Mouse (Mus musculus) right cerebral cortex, postnatal 10 days (tissue): ENCODE results near the gene Gm28308.

Experiments used
- DNase-seq, 2 experiments: peaks; one replicate each; pipeline ENCODE4 v3.0.0; 2021; ENCODE audit warnings: low spot score in 2 of 2

Gm28308 gene

GRCm38 (mm10) chr6:52220003-52220864 lies 7.1 kb upstream of the Gm28308 start:
- DNase-seq: no peak

- DNase-seq: no peak
Measured at GRCm38 (mm10) chr6:52219234-52219942, 6.2 kb upstream of the Gm28308 start.

GRCm38 (mm10) chr6:52218643-52219215 lies 5.6 kb upstream of the Gm28308 start:
- no peak for DNase-seq

DNA sequence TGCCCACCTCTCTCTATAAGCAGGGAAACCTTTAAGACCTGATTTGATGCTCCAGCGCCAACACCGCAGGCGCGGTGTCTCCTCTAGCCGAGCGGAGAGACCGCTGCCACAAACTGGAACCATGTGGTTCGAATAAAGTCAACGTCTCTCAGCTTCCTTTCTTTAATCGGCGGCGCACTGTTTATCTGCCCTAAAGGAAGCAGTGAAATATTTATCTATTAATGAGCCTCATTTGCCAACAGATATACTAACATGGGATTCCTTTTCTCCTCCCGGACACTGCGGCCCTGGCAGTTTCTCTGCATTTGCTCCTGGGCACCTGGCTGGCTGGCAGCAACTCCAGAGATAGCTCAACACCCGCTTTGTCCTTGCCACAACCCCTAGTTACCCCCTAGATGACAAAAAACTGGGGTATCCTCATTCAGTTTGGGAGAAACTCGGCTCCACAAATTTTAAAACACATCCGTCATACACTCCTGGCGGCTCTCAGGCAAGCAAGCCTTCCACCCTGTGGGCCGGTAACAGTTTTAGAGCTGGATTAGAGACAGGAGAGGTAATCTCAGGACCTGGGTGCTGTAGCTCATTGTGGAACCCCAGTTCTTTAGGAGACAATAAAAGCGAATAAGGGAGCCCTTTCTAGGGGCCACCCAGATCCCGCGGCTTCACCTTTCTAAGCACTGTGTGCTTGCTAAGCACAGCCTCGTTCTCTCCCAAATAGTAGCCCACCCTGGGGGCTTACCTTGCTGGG lies 4.9 kb upstream of the Gm28308 start:
- DNase-seq: no peak

DNA sequence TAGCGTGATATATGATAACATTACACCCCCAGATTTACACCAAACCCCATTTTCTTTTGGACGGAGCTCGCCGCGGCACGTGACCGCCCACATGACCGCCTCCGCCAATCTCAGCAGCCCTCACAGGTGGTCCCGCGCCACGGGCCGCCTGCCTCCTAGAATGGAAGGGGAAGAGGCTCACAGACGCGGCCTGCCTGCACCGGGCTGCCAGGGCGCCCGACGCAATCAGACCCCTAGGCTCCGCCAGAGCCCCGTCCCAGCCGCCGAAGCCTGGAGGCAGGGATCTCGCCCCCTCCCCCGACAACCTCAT lies 4.3 kb upstream of the Gm28308 start:
- no peak for DNase-seq

DNA sequence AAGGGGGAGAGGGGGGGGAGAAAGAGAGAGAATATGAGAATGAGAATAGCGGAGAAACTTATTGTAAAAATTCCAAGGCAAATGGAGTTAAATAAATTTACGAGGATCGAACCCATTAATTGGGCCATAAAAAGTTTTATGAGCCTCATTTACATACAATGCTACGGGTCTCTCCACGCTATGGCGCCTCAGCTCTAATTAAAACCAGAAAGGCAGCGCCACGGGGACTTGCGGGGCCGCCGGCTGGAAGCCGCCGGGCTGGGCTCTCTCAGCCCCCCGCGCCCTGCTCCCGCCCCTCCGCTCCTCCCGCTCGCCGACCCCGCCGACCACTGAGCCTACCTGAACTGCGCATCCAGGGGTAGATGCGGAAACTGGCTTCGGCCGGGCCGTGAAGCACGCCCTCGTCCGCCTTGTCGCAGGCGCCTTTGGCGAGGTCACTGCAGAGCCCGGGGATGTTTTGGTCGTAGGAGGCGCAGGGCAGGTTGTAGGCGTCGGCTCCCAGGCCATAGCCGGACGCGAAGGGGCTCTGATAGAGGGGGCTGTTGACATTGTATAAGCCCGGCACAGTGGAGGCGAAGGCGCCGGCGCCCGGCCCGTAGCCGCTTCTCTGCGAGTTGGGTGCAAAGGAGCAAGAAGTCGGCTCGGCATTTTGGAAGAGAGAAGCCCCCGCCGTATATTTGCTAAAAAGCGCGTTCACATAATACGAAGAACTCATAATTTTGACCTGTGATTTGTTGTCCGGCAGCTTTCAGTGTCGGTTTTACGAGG lies 3.7 kb upstream of the Gm28308 start:
- no peak for DNase-seq

GRCm38 (mm10) chr6:52215771-52216535 lies 2.8 kb upstream of the Gm28308 start:
- DNase-seq: no peak

GRCm38 (mm10) chr6:52215070-52215469 lies 1.9 kb upstream of the Gm28308 start:
- no peak for DNase-seq

- no peak for DNase-seq
Measured at GRCm38 (mm10) chr6:52214271-52214670, 1.1 kb upstream of the Gm28308 start.

GRCm38 (mm10) chr6:52212556-52213118 lies 502 bp downstream of the Gm28308 start:
- DNase-seq: no peak

GRCm38 (mm10) chr6:52211961-52212360 lies 1.2 kb downstream of the Gm28308 start:
- no peak for DNase-seq

GRCm38 (mm10) chr6:52211170-52211935 lies 1.8 kb downstream of the Gm28308 start:
- DNase-seq: peak in 1 of 2 experiments; percentile 67

- no peak for DNase-seq
Measured at GRCm38 (mm10) chr6:52209685-52210046, 3.5 kb downstream of the Gm28308 start.

DNA sequence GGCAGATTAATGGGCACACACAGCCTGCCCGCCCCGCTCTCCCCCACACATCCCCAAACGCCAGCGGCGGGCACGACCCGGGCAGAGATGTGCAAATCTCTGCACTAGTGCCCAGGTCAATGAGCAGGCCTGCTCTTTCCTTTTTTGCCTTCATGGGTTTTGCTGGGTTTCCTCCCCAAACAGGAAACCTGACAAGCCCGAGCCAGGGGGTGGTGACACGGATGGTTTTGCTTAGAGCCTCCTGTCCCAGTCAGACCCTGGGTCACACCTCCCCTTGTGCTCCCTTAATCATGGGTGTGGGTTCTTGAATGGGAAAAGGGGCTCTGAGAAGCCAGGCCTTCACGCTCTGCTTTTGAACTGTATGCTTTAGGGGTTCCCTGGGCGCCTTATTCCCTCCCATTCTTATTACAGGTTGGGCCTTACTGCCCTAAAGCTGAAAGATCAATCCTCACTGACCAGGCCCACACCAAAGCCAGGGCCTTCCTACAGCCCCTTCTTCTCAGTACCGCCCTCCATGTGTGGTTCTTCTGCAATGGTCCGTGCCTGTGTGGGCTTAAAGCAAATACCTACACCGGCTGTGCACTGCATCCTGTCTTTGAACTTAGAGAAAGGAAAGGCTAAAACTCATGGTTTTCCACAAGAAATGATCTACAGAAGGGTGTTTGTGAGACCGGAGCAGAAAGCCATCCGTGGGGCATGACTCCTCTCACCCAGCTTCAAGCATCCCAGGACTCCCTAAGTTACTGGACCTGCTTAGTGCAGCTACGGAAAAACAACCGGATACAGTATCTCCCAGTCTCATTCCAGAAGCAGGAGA lies 4.1 kb downstream of the Gm28308 start:
- no peak for DNase-seq

DNA sequence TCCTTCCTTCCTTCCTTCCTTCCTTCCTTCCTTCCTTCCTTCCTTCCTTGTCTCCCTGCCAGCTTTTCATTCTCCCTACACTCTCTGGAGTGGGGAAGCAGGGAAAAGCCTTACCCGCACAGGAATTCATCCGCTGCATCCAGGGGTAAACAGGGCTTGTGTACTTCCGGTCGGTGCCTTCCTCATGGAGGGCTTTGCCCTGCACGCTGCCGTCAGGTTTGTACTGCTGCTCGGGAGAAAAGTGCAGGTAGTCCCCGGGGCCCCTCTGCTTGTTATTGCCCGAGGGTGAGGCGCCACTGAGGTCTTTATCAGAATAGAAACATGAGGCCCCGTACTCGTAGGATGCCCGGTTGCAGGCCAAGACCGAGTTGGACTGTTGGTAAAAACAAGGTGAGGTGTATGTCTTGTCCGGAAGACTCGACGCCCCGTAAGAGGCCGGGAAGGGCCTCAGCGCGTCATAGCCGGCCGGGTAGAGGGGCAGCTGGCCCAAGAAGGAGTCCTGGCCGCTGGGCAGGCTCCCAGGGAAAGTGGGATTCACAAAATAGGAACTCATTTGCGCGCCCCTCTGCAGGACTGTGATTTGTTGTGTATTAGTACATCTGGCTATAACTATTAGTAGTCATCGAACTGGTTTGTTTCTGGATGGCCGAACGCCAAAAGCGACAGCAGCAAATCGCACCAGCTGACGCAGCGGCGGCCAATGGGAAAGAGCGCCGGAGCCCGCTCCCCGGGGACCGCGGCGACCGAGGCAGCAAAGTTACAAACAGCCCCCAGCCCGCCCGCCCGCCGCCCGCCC lies 4.9 kb downstream of the Gm28308 start, which contains the start of gene Hoxa6:
TSS of gene Hoxa6 (minus strand) at position 651 of the 796 bp plus-strand sequence.
- DNase-seq: no peak

GRCm38 (mm10) chr6:52207684-52207976 lies 5.5 kb downstream of the Gm28308 start:
- no peak for DNase-seq

GRCm38 (mm10) chr6:52206882-52207683 lies 6.1 kb downstream of the Gm28308 start:
- DNase-seq: no peak
